Mouse (Mus musculus) heart, postnatal 0 days (tissue): ENCODE measurements around the gene Fcho2.

ENCODE experiments used
- CTCF ChIP-seq: IDR thresholded peaks from 2 replicates; pipeline ENCODE4 v1.5.1; 2016; ENCODE audit warnings: antibody characterized with exemption, control low read depth, low read depth
- EP300 ChIP-seq: IDR thresholded peaks from 2 replicates; pipeline ENCODE4 v1.6.1; 2016; ENCODE audit warnings: antibody characterized with exemption, low read depth

GRCm38 (mm10) chr13:98812285-98812684 is 3.0 kb downstream of the Fcho2 start:
- no peak for TF ChIP-seq CTCF
- no peak for TF ChIP-seq EP300
